Mouse (Mus musculus) olfactory bulb, adult 2 months (tissue): ENCODE measurements around the gene Gm9639.

Experiments
- CTCF ChIP-seq: fragments of 200-500 bp; IDR thresholded peaks from 2 replicates; pipeline ENCODE4 v1.5.1; 2012; ENCODE audit warnings: low read depth, mild to moderate bottlenecking, low read length, moderate library complexity; ENCODE audit not compliant: insufficient read depth
- POLR2A ChIP-seq: fragments of 200-500 bp; IDR thresholded peaks from 2 replicates; pipeline ENCODE4 v1.6.1; 2012; ENCODE audit warnings: mild to moderate bottlenecking, low read depth, low read length, moderate library complexity; ENCODE audit not compliant: insufficient read depth

DNA sequence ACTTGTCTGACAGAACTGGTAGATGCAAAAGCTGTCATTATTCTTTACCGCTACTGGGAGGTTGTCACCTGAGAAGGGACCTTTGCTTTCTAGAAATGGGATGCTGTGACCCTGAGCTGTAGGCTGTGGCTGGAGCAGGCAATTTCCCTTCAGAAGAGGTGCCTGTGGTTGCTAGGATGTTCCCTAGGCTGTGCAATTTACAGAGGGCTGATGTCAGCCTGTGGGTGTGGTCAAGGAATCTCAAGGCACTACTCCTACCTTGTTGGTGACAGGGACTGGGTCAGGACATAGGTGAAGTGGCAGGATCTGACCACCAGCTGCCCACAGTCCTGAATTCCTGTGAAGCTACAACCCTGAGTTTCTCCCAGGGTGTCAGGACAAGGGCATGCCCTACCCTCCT lies 25.1 kb downstream of the Gm9639 start:
- TF ChIP-seq CTCF (no peak), POLR2A (no peak)
